Mouse (Mus musculus): ENCODE results near the gene Wdr17. TPM values are rescaled to one million over a fixed set of nuclear protein-coding genes. Genes with fewer than 3 reads are reported as not detected.

Gene Wdr17
- polyA plus RNA-seq (2015; fragmentation: Nextera tagmentation; extraction: Ambion mirVana) = 0.39 and 0.58 TPM in 2 replicates

DNA sequence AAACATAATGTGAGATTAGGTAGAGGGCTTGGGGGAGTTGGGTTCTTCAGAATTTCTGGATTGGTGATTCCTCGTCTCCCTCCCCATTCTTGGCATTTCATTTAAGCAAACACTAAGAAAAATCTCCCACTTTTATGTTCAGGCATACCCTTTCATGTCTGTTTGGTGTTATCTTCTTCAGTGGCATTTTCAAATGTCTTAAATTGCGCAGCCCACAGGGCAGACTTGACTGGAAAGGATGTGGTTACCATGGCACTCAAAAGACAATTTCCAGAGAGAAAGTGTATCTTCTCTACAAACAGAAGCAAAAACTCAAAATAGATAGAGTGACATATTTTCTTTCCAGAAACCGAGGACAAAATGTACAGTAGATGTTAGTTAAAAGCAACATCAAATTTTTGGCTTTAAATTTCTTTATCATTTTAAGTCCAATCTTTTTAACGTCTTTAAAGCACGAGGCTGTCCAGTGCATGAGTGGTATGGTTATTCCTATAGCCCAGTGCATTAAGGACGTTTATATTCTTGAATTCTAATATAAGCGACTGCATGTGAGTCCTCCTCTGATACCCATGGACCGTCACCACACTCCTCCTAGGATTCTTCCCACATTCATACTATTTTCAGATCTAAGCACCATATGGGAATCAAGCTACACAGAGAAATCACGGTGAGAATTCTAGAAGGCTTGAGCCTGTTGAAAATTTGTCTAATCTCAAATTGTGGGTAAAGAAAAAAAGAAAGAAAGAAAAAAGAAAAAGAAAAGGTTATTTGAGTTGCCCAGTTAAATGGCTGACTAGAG, at the start of gene Wdr17:
TSS of gene Wdr17 (minus strand) at position 198 of the 799 bp plus-strand sequence.
- H3K27me3 ChIP-seq (replicated peaks) = no peaks in the 10 kb centered on the region
- H3K9ac ChIP-seq = no peak within 1 kb of the TSS
- H3K4me1 ChIP-seq (replicated peaks) = no peaks in the 10 kb centered on the region
- no peak for ATAC-seq
- 75% methylated on average over 9 of the region's 9 CpGs for WGBS
- no peak within 1 kb of the TSS for H3K4me3 ChIP-seq (replicated peaks)
- H3K9me3 ChIP-seq = no peaks in the 10 kb centered on the region
- no peak within 1 kb of the TSS for H3K27ac ChIP-seq
- no peak within 1 kb of the TSS for H3K4me2 ChIP-seq (replicated peaks)
- H3K36me3 ChIP-seq = no peaks in the 10 kb centered on the region

DNA sequence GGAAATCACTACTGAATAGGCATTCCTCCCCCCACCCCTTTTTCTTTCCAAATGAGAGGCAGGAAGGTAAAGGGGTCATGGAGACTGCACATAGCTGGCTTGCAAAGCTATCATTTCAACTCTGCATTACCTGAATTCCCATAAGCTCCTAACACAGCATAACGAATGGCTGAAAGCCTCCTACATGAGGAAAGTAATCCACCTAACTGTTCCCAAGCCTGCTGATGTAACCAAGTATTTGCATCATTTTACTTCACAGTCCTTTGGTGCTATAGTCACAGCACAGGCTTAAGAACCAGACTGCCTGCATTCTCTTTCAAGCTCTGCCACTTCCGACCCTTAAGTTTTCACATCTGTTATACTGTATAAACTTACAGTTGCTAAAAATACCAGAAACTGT, 45.3 kb upstream of the Wdr17 start:
- H3K4me2 ChIP-seq (replicated peaks) = no peak overlapping the region
- H3K4me1 ChIP-seq (replicated peaks) = no peaks in the 10 kb centered on the region
- 55% methylated on average over 2 of the region's 2 CpGs for WGBS
- no peak overlapping the region for H3K9ac ChIP-seq
- no peak for ATAC-seq
- H3K4me3 ChIP-seq (replicated peaks) = no peak overlapping the region
- H3K27me3 ChIP-seq (replicated peaks) = no peaks in the 10 kb centered on the region
- no peaks in the 10 kb centered on the region for H3K36me3 ChIP-seq
- no peaks in the 10 kb centered on the region for H3K9me3 ChIP-seq
- H3K27ac ChIP-seq = no peak overlapping the region

DNA sequence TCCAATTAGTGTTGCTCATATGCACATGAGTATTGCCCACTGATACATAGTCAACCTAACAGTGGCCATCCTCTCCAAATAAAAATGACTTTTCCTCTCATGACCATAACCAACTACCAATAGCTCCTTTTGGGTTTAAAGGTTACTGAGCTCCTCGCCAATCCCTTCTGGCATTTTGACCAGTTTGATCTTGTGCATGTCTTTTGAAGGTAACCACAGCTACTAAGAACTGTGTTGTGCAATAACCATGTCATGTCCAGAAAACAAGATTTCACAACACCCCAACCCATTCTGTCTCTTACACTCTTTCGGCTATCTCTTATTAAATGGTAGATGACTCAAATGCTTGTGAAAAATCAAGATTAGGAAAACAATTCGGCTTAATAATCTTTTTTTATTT, 38.0 kb upstream of the Wdr17 start:
- Histone ChIP-seq H3K4me1 (replicated peaks) (no peaks in the 10 kb centered on the region), H3K9ac (no peak overlapping the region), H3K36me3 (no peaks in the 10 kb centered on the region), H3K27me3 (replicated peaks) (no peaks in the 10 kb centered on the region), H3K4me3 (replicated peaks) (no peak overlapping the region), H3K9me3 (no peaks in the 10 kb centered on the region), H3K27ac (no peak overlapping the region), H3K4me2 (replicated peaks) (no peak overlapping the region)
- no peak for ATAC-seq
- WGBS = 86% methylated on average over 3 of the region's 3 CpGs

DNA sequence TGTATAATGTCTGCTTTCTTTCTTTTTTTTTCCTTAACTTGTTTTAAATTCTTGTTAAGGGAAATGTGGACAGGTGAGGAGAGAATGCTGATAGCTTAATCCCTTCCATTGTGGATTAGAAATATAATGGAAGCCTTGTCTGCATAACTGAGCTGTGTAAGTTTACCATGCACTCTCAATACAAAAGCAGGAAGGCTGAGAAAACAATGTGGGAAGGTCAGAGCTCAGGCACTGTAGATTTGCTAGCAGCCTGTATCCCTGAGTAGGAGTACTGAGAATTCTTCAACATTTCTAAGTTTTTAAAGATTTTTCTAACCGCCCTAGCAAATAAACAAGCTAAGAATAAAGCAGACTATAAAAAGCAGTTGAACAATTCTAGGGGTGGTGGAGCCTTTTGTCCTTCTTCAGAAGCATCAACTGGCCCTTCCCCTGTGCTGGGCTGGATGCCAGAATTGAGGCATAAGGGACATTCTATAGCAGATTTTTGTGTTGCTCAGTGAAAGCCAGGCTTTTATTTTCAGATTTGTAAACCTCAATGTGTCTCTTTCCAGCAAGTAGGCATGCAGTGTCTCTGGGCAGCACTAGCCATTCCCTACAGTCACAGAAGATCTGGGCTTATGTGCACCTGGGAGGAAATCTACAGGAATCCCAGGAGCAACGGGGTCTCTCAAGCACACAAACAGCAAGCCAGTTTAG, 35.3 kb upstream of the Wdr17 start:
- WGBS = 55% methylated on average over 2 of the region's 2 CpGs

DNA sequence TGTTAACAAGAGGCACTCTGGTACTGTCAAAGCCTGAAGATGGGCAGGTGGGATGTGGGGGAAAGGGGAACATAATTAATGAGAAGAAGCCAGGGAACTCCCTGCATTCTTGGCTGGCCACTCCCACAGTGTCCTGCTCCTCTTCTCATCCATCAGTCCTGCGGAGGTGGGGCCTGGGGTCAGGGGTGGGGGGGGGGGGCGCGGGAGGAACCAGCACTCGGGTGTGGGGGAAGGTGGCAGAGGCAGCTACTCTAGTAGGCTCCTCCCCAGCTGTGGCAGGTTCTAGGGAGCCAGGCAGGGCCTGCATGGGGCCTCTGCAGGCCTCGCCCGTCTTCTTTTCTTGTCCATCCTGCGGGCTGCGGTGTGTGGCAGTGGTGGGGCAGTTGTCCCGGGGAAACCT, 30.7 kb upstream of the Wdr17 start:
- WGBS = 69% methylated on average over 6 of the region's 9 CpGs
- H3K36me3 ChIP-seq = no peaks in the 10 kb centered on the region
- no peaks in the 10 kb centered on the region for H3K4me1 ChIP-seq (replicated peaks)
- no peak overlapping the region for H3K4me2 ChIP-seq (replicated peaks)
- H3K9me3 ChIP-seq = no peaks in the 10 kb centered on the region
- no peak overlapping the region for H3K4me3 ChIP-seq (replicated peaks)
- H3K9ac ChIP-seq = no peak overlapping the region
- ATAC-seq = no peak
- H3K27ac ChIP-seq = no peak overlapping the region
- no peaks in the 10 kb centered on the region for H3K27me3 ChIP-seq (replicated peaks)

More for the DNA sequence above, 35.3 kb upstream of the Wdr17 start:
- no peak overlapping the region for H3K27ac ChIP-seq
- H3K4me2 ChIP-seq (replicated peaks) = no peak overlapping the region
- no peaks in the 10 kb centered on the region for H3K27me3 ChIP-seq (replicated peaks)
- no peaks in the 10 kb centered on the region for H3K36me3 ChIP-seq
- no peak for ATAC-seq
- no peak overlapping the region for H3K9ac ChIP-seq
- H3K4me1 ChIP-seq (replicated peaks) = no peaks in the 10 kb centered on the region
- no peak overlapping the region for H3K4me3 ChIP-seq (replicated peaks)
- no peaks in the 10 kb centered on the region for H3K9me3 ChIP-seq

DNA sequence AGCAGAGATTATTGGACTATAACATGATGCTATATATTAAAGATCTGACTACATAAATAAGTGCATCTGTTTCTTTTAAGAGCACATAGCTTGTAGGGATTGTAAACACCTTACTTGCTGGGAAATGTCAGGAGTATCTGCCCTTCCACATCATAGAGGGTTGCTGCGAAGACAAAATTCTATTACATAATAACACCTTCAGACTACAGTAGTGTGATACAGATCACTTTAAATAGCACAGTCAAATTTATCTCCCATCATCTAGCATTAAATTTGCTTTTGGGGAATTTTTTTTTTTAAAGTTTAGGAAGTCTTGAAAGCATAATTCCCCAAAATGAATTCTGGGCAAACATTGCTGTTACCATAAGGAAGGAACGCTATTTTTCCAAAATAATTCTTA, 25.9 kb upstream of the Wdr17 start:
- Histone ChIP-seq H3K9me3 (no peaks in the 10 kb centered on the region), H3K4me1 (replicated peaks) (no peaks in the 10 kb centered on the region), H3K4me3 (replicated peaks) (no peak overlapping the region), H3K36me3 (no peaks in the 10 kb centered on the region), H3K9ac (no peak overlapping the region), H3K4me2 (replicated peaks) (no peak overlapping the region), H3K27me3 (replicated peaks) (no peaks in the 10 kb centered on the region), H3K27ac (no peak overlapping the region)
- no peak for ATAC-seq
- 85% methylated on average over 2 of the region's 2 CpGs for WGBS

DNA sequence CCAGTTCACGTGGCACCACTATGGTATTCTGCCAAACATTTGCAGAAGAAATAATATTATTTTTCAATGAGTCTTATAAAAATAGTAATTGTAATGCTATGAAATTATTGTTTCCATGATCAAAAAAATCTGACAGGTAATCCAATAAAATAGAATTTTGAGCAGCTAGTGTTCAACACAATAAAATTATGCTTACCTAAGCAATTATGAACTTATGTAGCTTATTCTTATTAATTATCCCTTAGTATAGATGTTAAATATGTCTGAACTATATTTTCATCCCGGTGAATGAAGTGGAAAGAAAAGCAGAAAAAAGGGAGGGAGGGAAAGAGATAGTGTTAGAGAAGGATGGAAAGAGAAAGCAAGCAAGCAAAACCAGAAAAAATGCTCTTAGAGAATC, 12.5 kb upstream of the Wdr17 start:
- Histone ChIP-seq H3K36me3 (no peaks in the 10 kb centered on the region), H3K4me3 (replicated peaks) (no peak overlapping the region)
- 83% methylated on average over 2 of the region's 2 CpGs for WGBS

DNA sequence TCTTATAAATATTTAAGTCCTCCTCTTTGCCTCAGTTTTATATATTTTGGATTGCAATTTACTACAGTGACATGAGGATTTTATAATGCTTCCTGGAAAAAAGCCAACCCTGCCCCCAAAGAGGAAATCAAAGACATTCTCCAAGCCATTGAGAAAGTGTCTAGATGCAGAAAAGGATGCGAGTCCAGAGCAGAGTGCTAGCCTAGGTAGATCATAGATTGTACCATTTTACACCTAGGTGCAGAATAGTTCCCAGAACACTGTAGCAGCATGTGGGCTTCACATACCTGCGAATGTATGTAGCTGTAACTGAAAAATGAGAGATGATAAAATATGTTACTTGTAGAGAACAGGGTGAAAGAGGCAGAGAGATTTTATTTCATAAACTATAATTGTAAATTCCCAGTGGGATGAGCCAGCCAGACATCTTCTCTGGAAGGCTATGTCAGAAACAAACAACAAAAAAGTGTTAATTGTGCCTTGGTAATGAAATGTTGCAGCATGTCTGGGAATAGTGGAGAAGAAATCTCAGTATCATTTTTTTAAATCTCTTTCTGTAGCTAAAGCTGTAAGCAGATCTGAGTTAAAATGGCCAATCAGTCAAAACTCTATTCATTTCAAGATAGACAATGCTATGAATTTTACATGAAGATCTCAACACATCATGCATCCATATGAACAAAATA, 7.8 kb upstream of the Wdr17 start:
- WGBS = 81% methylated on average over 2 of the region's 2 CpGs

More for the DNA sequence above, 12.5 kb upstream of the Wdr17 start:
- ATAC-seq = no peak
- no peaks in the 10 kb centered on the region for H3K4me1 ChIP-seq (replicated peaks)
- no peak overlapping the region for H3K9ac ChIP-seq
- no peak overlapping the region for H3K27ac ChIP-seq
- H3K27me3 ChIP-seq (replicated peaks) = no peaks in the 10 kb centered on the region
- H3K9me3 ChIP-seq = no peaks in the 10 kb centered on the region
- H3K4me2 ChIP-seq (replicated peaks) = no peak overlapping the region

DNA sequence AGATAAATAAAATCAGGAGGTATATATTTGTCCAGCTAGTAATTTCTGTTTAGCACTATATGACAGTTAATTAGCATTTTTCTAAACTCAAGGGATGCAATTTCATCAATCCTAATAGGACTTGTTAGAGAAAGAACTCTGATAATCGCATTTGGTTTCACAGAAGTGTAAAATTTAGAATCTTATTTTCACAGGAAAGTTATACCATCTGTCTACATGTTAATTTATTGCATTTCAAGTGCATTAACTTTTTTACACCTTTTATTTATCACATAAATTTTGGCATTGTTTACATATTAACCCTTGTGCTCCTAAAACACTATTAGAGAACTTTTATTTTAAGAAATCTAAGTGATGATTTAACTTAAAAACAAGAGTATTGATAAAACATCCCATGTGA, 7.2 kb upstream of the Wdr17 start:
- WGBS = 78% methylated on average over 1 of the region's 1 CpGs
- no peak overlapping the region for H3K27ac ChIP-seq

More for the DNA sequence above, 7.8 kb upstream of the Wdr17 start:
- no peak overlapping the region for H3K4me3 ChIP-seq (replicated peaks)
- no peak overlapping the region for H3K27ac ChIP-seq
- no peak for ATAC-seq
- no peaks in the 10 kb centered on the region for H3K4me1 ChIP-seq (replicated peaks)
- no peak overlapping the region for H3K9ac ChIP-seq
- H3K4me2 ChIP-seq (replicated peaks) = no peak overlapping the region
- no peaks in the 10 kb centered on the region for H3K27me3 ChIP-seq (replicated peaks)
- no peaks in the 10 kb centered on the region for H3K9me3 ChIP-seq
- H3K36me3 ChIP-seq = no peaks in the 10 kb centered on the region

DNA sequence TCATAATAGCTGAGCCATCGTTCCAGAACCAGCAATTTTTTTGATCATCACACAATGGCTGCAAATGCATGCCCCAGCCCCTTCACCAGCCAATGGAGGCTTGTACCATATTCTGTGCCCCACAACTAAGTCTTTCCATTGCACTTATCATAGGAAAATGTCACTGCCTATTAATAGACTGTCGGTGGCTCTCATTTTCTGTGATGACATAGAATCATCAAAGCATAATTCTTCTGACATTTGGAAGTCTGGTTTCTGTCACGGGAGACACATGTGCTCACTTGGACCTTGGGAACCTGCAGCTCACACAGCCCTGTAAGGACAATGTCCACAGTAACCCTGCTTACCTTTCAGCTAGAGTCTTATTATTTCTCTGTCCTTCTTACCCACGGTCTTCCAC, 424 bp downstream of the Wdr17 start:
- Histone ChIP-seq H3K27ac (no peak overlapping the region), H3K4me2 (replicated peaks) (no peak overlapping the region), H3K9ac (no peak overlapping the region), H3K9me3 (no peaks in the 10 kb centered on the region), H3K4me1 (replicated peaks) (no peaks in the 10 kb centered on the region), H3K4me3 (replicated peaks) (no peak overlapping the region), H3K36me3 (no peaks in the 10 kb centered on the region), H3K27me3 (replicated peaks) (no peaks in the 10 kb centered on the region)
- no peak for ATAC-seq
- 70% methylated on average over 4 of the region's 4 CpGs for WGBS

More for the DNA sequence above, 7.2 kb upstream of the Wdr17 start:
- no peaks in the 10 kb centered on the region for H3K4me1 ChIP-seq (replicated peaks)
- no peaks in the 10 kb centered on the region for H3K9me3 ChIP-seq
- H3K27me3 ChIP-seq (replicated peaks) = no peaks in the 10 kb centered on the region
- H3K9ac ChIP-seq = no peak overlapping the region
- no peak for ATAC-seq
- H3K36me3 ChIP-seq = no peaks in the 10 kb centered on the region
- no peak overlapping the region for H3K4me3 ChIP-seq (replicated peaks)
- H3K4me2 ChIP-seq (replicated peaks) = no peak overlapping the region

DNA sequence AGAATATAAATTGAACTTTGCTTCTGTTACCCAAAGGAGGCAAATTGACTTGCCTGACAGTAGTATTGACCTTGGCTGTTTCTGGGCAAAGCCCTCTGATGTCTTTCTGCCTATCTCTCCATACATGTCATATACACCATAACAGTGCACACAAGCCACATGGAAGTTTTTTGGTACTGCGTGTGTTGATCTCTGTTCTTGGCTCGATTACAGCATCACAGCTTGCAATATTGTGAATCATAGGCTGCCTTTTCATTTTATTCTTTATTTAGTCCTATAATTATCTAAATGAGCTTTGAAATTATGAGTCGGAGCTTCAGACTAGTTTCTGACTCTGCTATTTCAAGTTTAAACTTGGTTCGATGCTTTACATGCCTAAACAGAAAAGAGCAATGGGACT, 10.5 kb downstream of the Wdr17 start:
- 85% methylated on average over 4 of the region's 4 CpGs for WGBS
- no peak overlapping the region for H3K4me3 ChIP-seq (replicated peaks)

DNA sequence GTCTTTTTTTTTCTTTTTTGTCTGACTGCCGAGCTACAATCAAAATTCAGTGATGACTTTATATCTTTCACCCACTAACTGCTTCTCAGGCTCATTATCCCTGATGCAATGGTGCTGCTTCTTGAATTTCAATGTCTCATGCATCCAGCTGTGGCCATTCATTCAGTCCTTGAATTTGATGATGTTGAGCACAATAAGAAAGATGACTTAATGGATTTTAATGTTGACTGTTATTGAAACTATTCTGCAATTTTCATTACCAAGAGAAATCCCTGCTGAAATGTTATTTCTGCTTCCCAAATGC, 22.3 kb downstream of the Wdr17 start:
- H3K27me3 ChIP-seq (replicated peaks) = no peaks in the 10 kb centered on the region
- 81% methylated on average over 1 of the region's 1 CpGs for WGBS

More for the DNA sequence above, 10.5 kb downstream of the Wdr17 start:
- Histone ChIP-seq H3K9ac (no peak overlapping the region), H3K4me2 (replicated peaks) (no peak overlapping the region), H3K9me3 (no peaks in the 10 kb centered on the region), H3K27me3 (replicated peaks) (no peaks in the 10 kb centered on the region), H3K4me1 (replicated peaks) (no peaks in the 10 kb centered on the region), H3K27ac (no peak overlapping the region), H3K36me3 (no peaks in the 10 kb centered on the region)
- no peak for ATAC-seq

More for the DNA sequence above, 22.3 kb downstream of the Wdr17 start:
- Histone ChIP-seq H3K4me2 (replicated peaks) (no peak overlapping the region), H3K36me3 (no peaks in the 10 kb centered on the region), H3K9ac (no peak overlapping the region), H3K4me3 (replicated peaks) (no peak overlapping the region), H3K27ac (no peak overlapping the region), H3K9me3 (no peaks in the 10 kb centered on the region), H3K4me1 (replicated peaks) (no peaks in the 10 kb centered on the region)
- no peak for ATAC-seq

Measured in intestine, embryonic 15.5 days (tissue).